Mouse (Mus musculus) ovary, adult 18-20 months (tissue): ENCODE results near the gene Smpd3.

Experiments
- DNase-seq: peaks from one replicate; pipeline ENCODE4 v3.0.0; 2022; ENCODE audit warnings: low spot score, mixed read lengths

The Smpd3 gene

DNA sequence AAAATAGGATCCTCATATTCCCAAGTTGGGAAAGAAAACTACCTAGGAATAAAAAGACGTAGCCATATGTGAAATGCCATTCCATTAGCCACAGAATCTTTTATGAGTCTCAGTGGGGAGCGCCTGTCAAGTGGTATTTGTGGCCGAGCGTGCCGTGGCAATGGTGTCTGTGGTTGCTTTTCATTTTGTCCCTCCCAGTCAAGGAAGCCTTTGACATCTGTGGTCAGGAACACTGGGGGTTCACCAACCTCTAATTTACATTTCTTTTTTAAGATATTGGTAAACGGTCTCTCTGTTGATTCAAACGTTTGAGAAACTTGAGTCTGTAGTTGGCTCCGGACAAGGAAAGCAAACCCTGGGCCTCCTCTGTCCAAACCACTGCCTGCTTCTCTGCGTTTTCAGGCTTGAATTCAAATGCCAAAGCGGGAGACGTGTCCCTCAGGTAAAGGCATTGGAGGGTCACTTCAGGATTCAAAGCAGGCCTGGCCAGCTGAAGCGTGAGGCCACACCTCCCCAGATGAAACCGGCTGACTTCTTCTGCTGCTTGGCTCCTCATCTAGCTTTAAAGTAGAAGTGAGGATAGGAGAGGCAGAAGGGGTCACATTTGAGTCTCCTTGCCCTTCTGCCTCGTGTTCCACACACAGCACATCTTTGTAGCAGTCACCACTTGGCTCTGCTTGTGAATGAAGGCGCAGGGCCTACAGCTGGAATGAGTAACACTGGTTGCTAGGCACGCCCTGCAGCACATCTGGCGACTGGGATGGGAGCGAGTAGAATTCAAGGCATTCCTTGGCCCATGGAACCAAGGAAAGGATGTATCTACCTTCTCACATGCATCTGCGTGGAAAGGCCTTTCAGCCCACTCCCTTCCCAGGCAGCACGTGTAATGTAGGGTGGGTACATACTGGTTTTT, 45.0 kb downstream of the Smpd3 start:
- DNase-seq = no peak

DNA sequence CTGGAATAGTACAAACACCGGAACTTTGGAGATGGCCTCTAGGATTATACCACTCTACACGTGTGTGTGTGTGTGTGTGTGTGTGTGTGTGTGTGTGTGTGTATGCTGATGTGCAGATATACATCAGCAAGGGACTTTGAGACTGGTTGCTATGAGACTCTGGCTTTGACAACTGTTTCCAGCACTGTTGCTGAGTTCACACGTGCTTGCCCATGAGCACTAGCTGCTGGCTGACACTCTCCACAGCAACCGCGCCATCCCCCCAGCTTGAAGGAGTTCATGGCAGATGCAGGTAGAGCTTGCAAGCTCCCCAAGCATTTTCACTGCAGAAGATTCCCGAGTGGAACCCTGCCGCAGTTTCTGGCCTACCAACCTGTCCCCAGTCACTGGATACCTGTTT, 48.3 kb downstream of the Smpd3 start:
- DNase-seq = no peak

DNA sequence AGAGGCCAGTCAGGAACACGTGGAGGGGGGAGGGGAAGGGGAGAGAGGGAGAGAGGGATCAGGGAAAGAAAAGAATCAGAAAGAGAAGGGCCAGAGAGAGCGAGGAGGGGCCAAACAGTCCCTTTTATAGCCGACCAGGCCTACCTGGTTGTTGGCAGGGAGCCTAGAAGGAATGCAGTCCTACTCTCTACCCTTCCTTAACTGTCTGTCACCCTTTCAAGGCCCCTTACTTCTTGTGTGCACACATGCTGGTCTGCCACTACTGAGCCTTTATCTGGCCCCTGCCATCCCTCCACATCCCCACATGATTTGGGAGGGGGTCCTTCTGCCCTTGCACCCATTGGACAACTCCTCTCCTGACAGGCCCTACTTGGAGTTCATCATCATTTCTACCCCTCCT, 49.1 kb downstream of the Smpd3 start:
- no peak for DNase-seq

DNA sequence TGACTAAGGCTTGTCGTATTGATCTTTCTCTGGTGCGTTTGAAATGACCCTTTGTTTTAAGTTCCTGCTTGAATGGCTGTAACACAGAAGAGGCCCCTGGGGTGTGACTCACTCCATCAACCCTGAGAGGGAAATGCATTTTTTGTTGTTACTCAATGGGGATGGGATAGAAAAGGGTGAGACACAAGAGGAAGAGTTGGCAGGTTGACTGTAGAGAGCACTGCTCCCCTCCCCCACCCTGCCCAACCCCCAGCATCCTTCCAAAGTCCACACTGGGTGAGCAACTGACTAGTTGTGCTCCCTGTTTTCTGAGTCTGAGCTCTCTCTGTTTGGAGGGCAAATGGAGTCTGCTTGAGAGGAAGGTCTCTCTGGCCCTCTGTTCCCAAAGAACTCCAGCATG, 50.3 kb downstream of the Smpd3 start:
- DNase-seq = no peak

DNA sequence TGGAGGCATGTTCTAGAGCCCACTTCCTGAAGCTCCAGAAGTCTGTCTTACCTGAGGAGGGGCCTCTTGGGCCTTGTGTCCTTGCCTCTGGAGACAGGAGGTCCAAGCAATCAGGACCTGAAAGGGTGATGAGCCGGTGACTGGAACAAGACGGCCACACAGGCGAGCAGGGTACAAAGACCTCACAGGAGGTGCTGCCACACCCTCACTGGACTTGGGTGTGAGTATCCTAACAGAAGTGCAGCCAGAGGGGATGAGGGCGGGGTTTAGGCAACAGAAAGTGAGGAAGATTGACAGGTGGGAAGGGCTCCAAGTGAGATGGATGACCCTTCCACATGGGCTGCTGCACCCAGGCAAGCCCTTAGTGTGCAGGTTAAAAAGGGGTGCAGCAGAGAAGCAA, 56.9 kb downstream of the Smpd3 start:
- no peak for DNase-seq

DNA sequence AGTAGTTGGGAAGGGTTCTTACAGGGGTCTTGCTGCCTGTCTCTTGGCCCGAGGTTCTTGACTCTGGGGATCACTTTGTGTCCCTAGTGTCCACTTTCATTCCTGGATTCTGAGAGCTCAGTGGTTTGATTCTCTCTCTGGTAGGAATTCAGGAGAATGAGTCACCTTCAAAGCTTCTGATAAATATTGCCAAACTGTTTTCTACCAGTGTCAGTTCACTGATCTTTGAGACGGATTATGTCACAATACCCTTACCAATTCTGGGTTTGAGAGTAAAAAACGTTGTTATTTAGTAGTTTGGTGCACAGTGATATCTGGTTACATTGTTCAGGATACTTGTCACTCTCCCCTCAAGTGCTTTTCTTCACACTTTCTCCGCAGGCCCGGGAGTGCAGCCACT, 57.6 kb downstream of the Smpd3 start:
- DNase-seq = no peak

DNA sequence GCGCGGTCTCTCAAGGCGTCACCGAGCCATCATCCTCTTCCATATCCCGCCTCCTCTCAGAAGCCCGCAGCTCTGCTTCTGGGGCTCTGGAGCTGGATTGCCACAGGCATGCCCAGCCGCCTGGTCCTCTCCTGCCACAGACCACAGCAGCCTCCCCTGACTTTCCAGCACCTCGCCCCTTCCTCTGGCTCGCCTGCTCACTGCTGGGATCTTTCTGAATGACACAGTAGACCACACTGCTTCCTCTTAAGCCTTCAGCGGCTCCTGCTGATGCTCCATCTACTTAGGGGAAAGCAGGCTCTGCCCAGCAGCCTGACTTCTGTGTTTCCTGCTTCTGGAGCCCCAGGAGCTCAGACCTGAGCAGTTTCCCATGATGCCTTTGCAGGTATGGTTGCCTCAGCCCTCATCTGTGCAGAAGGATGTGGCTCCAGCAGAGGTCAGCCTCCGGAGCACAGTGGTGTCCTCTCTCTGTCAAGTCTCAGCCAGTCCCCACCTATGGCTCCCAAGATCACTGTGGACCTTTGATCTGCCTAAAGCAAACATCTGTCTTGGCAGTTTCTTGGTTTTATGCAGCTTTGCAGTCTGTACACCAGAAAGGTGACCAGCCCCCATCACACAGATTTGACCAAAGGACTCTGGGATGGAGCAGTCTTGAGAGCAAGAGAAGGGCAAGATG, 59.3 kb downstream of the Smpd3 start:
- DNase-seq = no peak

DNA sequence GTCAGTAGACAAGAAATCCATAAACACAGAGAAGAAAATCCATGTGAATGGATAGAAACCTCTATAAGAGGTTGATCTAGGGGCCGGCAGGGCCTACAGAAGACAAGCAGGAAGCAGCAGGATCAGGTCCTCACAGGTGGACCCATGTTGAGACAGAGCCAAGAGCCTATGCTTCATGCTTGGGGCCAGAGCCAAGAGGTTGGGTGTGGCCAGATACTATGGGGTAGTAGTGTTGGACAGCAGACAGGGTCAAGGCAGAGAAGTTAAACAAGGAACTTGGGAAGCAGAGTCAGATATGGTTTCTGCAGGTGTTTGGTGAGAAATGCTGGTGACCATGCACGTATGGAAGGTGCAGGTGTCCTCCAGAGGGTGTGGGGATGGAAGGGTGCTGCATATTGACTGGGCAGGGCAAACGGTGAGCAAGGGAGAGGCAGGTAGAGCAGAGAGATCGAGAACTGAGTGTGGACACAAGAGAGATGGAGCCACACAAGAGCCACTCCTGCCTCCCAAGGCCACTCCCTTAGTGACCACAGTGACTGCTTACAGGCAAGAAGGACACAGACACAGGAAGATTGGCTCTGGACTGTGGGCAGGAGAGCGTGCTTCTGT, 61.0 kb downstream of the Smpd3 start:
- DNase-seq = no peak

DNA sequence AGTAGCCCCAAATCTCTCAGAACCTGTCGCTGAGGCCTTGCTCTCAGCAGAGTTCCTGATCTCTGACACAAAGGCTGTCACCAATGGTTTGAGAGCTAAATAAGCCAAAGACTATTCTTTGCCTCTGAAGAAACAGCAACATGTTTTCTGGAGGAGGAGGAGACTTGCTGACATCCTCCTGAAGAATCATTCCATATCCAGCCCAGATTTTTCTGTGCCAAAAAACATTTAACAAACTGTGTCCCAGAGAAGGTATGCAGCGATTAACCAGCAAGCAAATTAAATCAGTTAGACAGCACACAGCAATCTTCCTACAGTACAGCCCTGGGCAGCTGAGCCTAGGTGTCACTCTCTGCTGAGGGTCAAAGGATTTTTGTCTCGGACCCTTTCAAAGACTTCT, 64.3 kb downstream of the Smpd3 start:
- no peak for DNase-seq

DNA sequence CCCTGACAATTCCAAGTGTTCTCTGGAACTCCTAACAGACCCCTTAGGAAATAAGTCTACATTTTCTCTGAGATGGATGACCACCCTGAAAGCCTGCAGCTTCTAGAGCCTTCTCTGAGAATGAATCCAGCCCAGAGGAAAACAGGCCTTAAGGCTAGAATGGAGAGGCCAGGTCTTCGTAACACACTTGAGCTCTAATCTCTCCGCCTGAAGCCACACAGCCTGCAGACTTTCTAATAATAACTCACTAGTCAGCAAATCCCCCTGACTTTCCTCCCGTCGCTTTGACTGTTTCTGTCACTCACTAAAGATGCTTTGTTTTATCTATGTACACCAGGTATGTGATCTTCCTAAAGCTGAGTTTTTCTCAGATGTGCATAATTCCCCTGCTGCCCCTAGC, 66.4 kb downstream of the Smpd3 start:
- DNase-seq = no peak

DNA sequence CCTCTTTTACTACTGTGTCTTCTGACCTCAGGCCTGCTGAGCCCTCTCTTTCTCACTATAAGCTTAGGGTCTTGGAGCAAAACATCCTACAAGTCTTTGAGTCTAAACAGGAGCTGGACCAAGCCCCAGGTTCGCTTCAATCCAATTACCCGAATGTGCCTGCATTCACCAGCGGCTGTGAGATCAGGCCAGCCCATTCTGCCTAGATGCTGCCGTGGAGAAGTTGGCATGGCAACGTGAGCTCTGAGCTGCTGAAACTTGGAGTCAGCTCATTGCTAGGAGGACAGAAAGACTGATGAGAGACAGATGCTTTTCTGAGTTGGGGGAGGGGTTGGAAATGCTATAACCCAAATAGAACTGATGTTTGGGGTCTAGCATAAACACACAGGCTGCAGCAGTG, 67.0 kb downstream of the Smpd3 start:
- no peak for DNase-seq

DNA sequence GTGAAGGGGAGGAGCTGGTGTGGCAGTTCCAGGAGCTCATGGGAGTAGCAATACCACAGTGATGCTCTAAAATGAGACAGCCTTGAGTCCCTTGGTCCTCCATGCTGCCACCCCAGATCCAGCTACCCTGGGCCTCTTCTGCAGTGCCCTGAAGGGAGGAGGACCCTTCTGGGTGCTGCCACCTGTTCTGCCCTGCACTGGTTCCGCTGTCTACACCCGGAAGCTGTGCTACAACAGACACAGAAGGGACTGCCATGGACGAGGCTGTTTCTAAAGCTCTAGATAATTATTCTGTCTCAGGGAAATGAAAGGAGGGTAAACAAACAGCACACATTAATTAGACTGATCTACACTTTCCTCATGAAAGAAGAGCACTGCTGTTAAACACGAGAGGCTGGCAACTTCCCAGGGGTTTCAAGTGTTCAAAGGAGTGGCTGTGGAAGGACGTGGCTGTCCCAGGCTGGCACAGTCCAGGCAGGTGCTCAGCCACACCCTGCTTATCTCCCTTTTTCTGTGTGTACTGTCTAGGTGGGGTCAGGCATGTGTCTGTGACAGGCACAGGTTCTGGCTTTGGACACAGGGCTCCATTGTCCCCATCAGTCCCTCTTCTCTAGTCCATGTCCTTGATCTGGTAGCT, 69.0 kb downstream of the Smpd3 start:
- DNase-seq = no peak

DNA sequence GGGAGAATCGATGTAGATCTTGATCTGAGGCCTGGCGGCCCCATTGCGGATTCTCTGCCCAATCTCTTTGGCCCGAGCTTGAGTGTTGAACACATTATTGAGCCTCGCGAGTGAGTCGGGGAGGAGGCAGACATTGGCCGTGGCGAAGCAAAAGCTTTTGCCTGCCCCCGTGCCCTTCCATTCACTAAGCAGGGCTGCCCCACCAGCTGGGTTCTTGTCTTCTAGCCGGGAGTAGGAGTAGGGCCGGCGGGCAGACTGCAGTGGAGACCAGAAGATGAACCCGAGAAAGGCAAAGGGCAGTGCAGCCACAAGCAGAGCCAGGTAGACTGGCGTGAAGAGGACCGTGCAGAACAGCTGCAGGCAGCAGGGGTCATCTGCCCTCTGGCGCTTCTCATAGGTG, 72.4 kb downstream of the Smpd3 start:
- DNase-seq = no peak

DNA sequence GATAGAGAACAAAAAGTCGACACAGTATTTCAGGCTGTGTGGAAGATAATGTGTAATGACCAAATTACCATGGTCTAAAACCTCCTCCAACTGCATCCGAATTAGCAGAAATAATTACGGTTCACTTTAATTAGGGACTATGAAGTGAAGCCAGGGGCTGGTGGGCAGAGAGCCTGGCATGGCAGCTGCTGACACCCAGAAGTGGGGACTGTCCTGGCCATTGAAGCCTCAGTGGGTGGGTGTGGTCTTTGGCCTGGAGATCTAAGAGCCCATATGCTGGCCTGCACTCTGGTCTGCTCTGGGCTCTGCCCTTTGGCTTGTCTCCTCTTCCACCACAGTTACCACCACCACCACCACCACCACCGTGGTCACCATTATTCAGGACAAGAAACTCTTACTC, 73.9 kb downstream of the Smpd3 start:
- no peak for DNase-seq

DNA sequence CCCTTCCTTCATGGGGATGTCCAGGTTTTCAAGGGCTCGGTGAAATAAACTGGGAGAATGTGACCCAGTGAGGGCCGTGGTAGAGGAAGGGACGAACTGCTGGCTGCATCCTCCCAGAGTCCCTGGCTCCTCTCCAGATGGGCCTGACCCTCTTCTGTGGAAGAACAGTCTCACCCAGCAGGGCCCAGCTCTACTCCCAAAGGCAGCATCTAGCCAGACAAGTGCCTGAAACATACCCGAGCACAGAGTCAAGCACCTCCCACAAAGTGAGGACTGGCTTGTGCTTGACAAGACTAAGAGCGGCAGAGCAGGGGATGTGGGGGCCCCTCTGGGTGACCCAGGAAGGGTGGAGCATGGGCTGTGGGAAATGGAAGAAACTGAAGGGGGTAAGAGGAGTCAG, 75.4 kb downstream of the Smpd3 start:
- DNase-seq = no peak

DNA sequence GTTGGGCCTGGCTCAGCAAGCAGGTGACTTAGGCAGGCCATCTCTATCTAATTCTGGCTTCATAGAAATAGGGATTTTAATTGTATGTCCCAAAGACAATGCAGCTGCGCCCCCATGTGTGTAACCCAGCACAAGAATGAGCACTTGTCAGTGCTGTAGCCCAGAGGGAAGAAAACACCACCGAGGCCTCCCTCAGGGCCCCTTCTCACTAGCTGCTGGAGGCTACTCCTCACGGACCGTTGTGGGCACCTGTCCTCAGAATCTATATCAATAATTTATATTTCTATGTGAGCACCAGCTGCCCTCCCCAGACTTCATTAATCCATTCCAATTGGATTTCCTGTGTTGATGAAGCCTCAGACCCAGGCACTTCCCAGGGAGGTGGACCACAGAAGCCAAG, 76.9 kb downstream of the Smpd3 start:
- no peak for DNase-seq

DNA sequence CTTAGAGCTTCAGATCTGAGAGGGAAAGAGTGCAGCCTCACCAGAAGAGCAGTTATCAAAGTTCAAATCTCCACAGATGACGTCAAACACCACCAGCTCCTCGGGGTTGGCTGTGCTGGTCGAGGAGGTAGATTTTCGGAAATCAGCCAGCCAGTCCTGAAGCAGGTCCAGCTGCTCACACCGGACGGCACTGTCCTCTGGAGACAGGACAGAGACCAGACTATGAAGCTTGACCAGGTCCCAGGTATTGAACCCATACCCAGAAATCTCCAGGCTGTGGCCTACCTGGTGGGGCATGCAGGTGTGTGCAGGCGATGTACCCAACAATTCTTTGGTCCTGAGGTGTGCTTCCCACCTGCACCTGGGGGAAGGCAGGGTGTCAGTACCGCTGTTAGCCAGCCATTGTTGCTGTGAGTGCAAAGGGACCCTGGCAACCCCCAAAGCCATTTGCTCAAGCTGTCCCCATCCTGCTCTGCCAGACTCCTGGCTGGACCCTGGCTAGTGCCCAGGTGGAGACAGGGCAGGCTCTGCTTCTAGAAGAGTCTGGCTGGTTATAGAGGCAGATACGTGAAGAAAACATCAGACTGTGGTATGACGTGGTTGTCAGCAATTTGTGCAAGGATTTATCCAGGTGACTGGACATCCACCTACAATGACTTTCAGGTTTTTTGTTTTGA, 78.1 kb downstream of the Smpd3 start:
- no peak for DNase-seq

DNA sequence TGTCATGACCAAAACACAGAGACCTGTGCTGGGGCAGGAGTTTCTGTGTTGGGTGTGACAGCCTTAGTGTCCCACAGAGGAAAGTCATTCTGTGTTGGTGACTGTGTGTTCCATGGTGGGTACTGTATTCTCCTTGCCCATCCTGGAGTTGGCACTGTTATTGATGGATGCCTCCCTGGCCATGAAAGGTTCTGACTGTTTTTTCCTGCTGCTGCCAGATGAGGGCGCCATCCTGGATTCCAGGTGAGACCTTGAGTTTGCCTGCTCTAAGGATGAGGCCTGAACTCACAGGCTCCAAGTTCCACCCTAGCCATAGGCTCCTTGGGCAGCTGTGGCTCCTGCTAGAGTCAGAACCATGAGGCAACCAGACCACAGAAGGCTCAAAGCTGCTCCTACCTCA, 79.6 kb downstream of the Smpd3 start:
- DNase-seq = no peak

DNA sequence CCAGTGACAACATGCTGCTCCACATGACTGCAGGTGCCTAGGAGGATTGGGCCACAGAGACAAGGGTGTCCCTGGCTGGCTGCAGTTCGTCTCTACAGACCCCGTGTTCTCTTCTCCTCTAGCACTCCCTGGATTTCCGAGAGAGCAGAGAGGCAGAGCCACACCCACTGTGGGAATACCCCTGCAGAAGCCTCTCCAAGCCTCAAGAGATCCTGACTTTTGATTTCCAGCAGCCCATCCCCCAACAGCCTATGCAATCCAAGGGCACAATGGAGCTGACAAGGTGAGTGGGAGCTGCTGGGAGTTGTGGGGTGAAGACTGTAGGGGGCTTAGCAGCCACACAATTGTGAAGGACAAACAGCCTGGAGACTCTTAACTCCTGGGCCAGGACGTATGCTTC, 87.6 kb downstream of the Smpd3 start:
- no peak for DNase-seq

DNA sequence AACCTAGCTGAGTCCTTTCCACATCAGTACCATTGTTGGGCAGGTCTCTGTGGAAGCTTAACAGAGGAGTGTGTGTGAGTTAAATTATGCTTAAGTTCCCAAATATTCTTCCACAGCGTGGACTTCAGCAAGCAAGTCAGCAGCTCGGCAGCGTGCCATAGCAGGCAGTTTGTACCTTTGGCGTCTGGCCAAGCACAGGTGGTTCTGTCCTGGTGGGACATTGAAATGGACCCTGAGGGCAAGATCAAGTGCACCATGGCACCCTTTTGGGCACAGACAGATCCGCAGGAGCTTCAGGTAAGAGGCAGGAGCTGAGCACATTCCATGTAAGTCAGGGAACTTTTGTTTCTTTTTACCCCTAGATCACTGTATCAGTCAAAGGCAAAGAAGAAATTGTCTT, 100.7 kb downstream of the Smpd3 start:
- no peak for DNase-seq

DNA sequence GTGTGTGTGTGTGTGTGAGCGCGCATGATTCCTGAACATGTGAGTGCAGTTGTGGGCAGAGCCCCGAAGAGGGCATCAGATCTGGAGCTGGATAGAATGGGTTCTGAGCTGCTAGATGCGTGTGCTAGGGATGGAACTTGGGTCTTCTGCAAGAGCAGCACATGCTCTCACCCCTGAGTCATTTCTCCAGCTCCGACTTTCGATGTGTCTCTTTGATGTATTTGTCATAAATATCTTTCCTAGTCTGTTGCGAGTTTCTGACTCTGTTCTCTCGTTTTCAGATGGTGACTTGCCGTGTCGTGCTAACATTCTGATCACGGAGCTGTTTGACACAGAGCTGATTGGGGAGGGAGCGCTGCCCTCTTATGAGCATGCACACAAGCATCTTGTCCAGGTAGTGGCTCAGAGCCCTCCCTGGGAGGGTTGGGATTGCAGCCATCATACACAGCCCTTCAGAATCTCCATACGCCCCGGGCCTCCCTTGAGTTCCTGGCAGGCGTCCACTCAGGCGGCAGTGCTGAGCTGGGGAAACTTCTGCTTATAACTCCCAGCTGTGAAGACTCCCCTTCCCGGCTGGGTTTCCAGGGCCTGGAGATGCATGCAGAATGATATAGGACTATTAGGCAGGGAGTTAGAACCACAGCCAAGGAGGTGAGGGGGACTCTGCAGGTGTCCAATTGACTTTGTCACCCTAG, 103.1 kb downstream of the Smpd3 start:
- DNase-seq = no peak

DNA sequence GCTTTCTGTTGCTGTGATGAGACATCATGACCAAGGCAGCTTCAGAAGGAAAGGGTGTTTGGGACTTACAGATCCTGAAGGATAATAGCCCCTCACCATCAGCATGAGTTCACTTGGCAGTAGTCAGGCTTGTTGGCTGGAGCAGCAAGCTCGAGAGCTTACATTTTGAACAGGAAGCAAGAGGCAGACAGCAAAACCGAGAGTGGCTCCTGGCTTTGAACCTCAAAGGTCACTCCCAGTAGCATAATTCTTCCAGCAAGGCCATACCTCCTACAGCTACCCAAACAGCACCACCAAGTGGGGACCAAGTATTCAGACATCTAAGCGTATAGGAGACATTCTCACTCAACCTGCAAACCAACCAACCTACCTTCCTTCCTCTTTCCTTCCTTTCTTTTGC, 105.0 kb downstream of the Smpd3 start:
- no peak for DNase-seq
